ENCODE assay signal across 11 mouse cellular contexts in genomic region chr1:193665854-193666253, GRCm38 (mm10).
A peak's percentile ranks its signal among the peaks of the same experiment; 100 is the strongest.
DNase-seq lines count a peak whose midpoint lies in the region; ATAC-seq and TF ChIP-seq lines count a peak whose summit lies in the region.
"Had no signal": no experiment of that assay in that cellular context is flagged by ENCODE, and none has a peak within 500 bp of the region (broad histone marks: within the 10 kb centered on the region; RNA-seq: fewer than 3 reads in every experiment).

No protein-coding gene starts in this region.

- no peak for DNase-seq in lung, embryonic 14.5 days
- DNase-seq in lung, postnatal 4 days: no peak
- DNase-seq in liver, postnatal 0 days: no peak
- DNase-seq in gastrocnemius, postnatal 36 days: no peak
- no peak for DNase-seq in frontal cortex, postnatal 14 days (ENCODE audit: low spot score in 2 of 2)
- no peak for DNase-seq in kidney, postnatal 14 days
- DNase-seq: thymus, postnatal 36 days had no signal

- WGBS in lung, embryonic 14.5 days: 30% methylated on average over 5 of the region's 5 CpGs
- WGBS in heart, embryonic 16.5 days: 45% methylated on average over 5 of the region's 5 CpGs
- 71% methylated on average over 5 of the region's 5 CpGs for WGBS in liver, postnatal 0 days (ENCODE audit: insufficient replicate concordance)
- WGBS in stomach, embryonic 16.5 days: 37% methylated on average over 5 of the region's 5 CpGs

- no peak overlapping the region for H3K4me3 ChIP-seq in lung, embryonic 14.5 days (ENCODE audit: low read depth, low read length)
- H3K4me3 ChIP-seq in heart, embryonic 16.5 days (ENCODE audit: low read length): no peak overlapping the region
- no peak overlapping the region for H3K4me3 ChIP-seq in liver, postnatal 0 days (ENCODE audit: low read depth, low read length)
- H3K4me3 ChIP-seq in stomach, embryonic 16.5 days (replicated peaks; ENCODE audit: low read length): no peak overlapping the region
- H3K4me3 ChIP-seq: limb, embryonic 12.5 days; megakaryocyte, embryonic 14.5 days had no signal

- no peaks in the 10 kb centered on the region for H3K4me1 ChIP-seq in lung, embryonic 14.5 days (ENCODE audit: insufficient read depth)
- peaks cover 26% of the 10 kb centered on the region for H3K4me1 ChIP-seq in heart, embryonic 16.5 days (ENCODE audit: control insufficient read depth, insufficient read depth, low read length)
- H3K4me1 ChIP-seq in liver, postnatal 0 days (ENCODE audit: insufficient read depth): peaks cover 23% of the 10 kb centered on the region
- H3K4me1 ChIP-seq in stomach, embryonic 16.5 days (ENCODE audit: control insufficient read depth, insufficient read depth, low read length): no peaks in the 10 kb centered on the region
- H3K4me1 ChIP-seq: limb, embryonic 12.5 days; megakaryocyte, embryonic 14.5 days had no signal

- no peak overlapping the region for H3K4me2 ChIP-seq in lung, embryonic 14.5 days
- no peak overlapping the region for H3K4me2 ChIP-seq in heart, embryonic 16.5 days (ENCODE audit: low read depth, low read length)
- no peak overlapping the region for H3K4me2 ChIP-seq in liver, postnatal 0 days (ENCODE audit: low read depth, low read length)
- no peak overlapping the region for H3K4me2 ChIP-seq in stomach, embryonic 16.5 days (ENCODE audit: low read depth, low read length)
- H3K4me2 ChIP-seq: limb, embryonic 12.5 days had no signal

- ATAC-seq in lung, embryonic 14.5 days (ENCODE audit: insufficient read depth): peak; percentile 28; the same call in 1 of the 2 replicates
- 0 out of 2 replicates have a peak, but pooled peaks have one; percentile 20 for ATAC-seq in heart, embryonic 16.5 days (replicated peaks; ENCODE audit: extremely low read depth, insufficient read depth, low FRiP score)
- ATAC-seq in liver, postnatal 0 days: no peak
- ATAC-seq in stomach, embryonic 16.5 days (ENCODE audit: insufficient read depth, low FRiP score): 0 out of 2 replicates have a peak, but pooled peaks have one; percentile 10

- intact Hi-C loops in gastrocnemius, postnatal 36 days (cut with DNase I): no loop called here

- H3K9me3 ChIP-seq in lung, embryonic 14.5 days (ENCODE audit: low read depth, low read length): no peaks in the 10 kb centered on the region
- H3K9me3 ChIP-seq in heart, embryonic 16.5 days (replicated peaks; ENCODE audit: control insufficient read depth, low read length): peaks cover 2% of the 10 kb centered on the region; the same call in 1 of the 2 replicates
- no peaks in the 10 kb centered on the region for H3K9me3 ChIP-seq in liver, postnatal 0 days (ENCODE audit: low read length)
- no peaks in the 10 kb centered on the region for H3K9me3 ChIP-seq in stomach, embryonic 16.5 days (replicated peaks; ENCODE audit: control insufficient read depth, low read length)
- H3K9me3 ChIP-seq: limb, embryonic 12.5 days; megakaryocyte, embryonic 14.5 days had no signal

- H3K27me3 ChIP-seq in lung, embryonic 14.5 days (ENCODE audit: insufficient read depth, low read length): no peaks in the 10 kb centered on the region
- H3K27me3 ChIP-seq in heart, embryonic 16.5 days (ENCODE audit: control insufficient read depth, insufficient read depth, low read length): no peaks in the 10 kb centered on the region
- no peaks in the 10 kb centered on the region for H3K27me3 ChIP-seq in liver, postnatal 0 days (ENCODE audit: insufficient read depth, low read length)
- H3K27me3 ChIP-seq in stomach, embryonic 16.5 days (ENCODE audit: control insufficient read depth, insufficient read depth, low read length): no peaks in the 10 kb centered on the region
- H3K27me3 ChIP-seq: limb, embryonic 12.5 days; megakaryocyte, embryonic 14.5 days had no signal

- no peak for TF ChIP-seq CTCF in lung, embryonic 14.5 days (IDR thresholded peaks at IDR 0.05; ENCODE audit: low read depth)
- no peak for TF ChIP-seq CTCF in liver, postnatal 0 days (IDR thresholded peaks at IDR 0.05; ENCODE audit: low read depth)

- TF ChIP-seq EP300 in liver, postnatal 0 days (IDR thresholded peaks at IDR 0.05; ENCODE audit: low read depth): no peak

- no peak overlapping the region for H3K27ac ChIP-seq in lung, embryonic 14.5 days (ENCODE audit: low read depth)
- H3K27ac ChIP-seq in heart, embryonic 16.5 days (ENCODE audit: low read length): peak overlapping the region; percentile 41; the same call in 1 of the 2 replicates
- peak overlapping the region; percentile 70; the same call in 1 of the 2 replicates for H3K27ac ChIP-seq in liver, postnatal 0 days (ENCODE audit: low read depth)
- H3K27ac ChIP-seq in stomach, embryonic 16.5 days (ENCODE audit: low read length): no peak overlapping the region
- H3K27ac ChIP-seq: limb, embryonic 12.5 days had no signal

- no peak overlapping the region for H3K9ac ChIP-seq in lung, embryonic 14.5 days
- H3K9ac ChIP-seq in heart, embryonic 16.5 days (ENCODE audit: low read length): no peak overlapping the region
- H3K9ac ChIP-seq in liver, postnatal 0 days (replicated peaks): no peak overlapping the region
- H3K9ac ChIP-seq in stomach, embryonic 16.5 days (ENCODE audit: low read length): no peak overlapping the region
- H3K9ac ChIP-seq: limb, embryonic 12.5 days had no signal

- H3K36me3 ChIP-seq in lung, embryonic 14.5 days (ENCODE audit: insufficient read depth): no peaks in the 10 kb centered on the region
- H3K36me3 ChIP-seq in heart, embryonic 16.5 days (ENCODE audit: control insufficient read depth, insufficient read depth): no peaks in the 10 kb centered on the region
- H3K36me3 ChIP-seq in liver, postnatal 0 days (replicated peaks; ENCODE audit: insufficient read depth, low read length): no peaks in the 10 kb centered on the region
- H3K36me3 ChIP-seq in stomach, embryonic 16.5 days (ENCODE audit: control insufficient read depth, insufficient read depth, low read length): no peaks in the 10 kb centered on the region
- H3K36me3 ChIP-seq: limb, embryonic 12.5 days had no signal

Comparison
In these comparisons a context has a peak if more than half of its experiments do, and no peak if none do; other contexts are left out.
1. H3K27ac ChIP-seq: peak in heart, embryonic 16.5 days (single experiment) and liver, postnatal 0 days (single experiment); none in lung, embryonic 14.5 days (single experiment) and stomach, embryonic 16.5 days (single experiment).